Mouse (Mus musculus) bone marrow, adult 2 months (tissue): ENCODE data around the gene Atp6v1fnb. TPM values are rescaled to one million over a fixed set of nuclear protein-coding genes. Genes with fewer than 3 reads are reported as not detected.

ENCODE experiments used
- H3K27ac ChIP-seq: fragments of 200-500 bp; 2 replicates; pipeline ENCODE4 v1.5.1; 2012; ENCODE audit warnings: low read depth, mild to moderate bottlenecking, control low read depth, inconsistent platforms, low read length; ENCODE audit not compliant: control insufficient read depth, poor library complexity, insufficient read depth
- H3K4me1 ChIP-seq: fragments of 200-500 bp; 2 replicates; pipeline ENCODE4 v1.6.1; 2011; ENCODE audit warnings: low read length; ENCODE audit not compliant: control insufficient read depth, insufficient read depth
- H3K4me3 ChIP-seq: fragments of 200-500 bp; replicated peaks from 2 replicates; pipeline ENCODE3; 2011; ENCODE audit warnings: mild to moderate bottlenecking, low read depth, low read length, control low read depth; ENCODE audit not compliant: control insufficient read depth
- CTCF ChIP-seq: fragments of 200-500 bp; IDR thresholded peaks from 2 replicates; pipeline ENCODE4 v1.5.1; 2011; ENCODE audit warnings: low read length, control low read depth; ENCODE audit not compliant: control insufficient read depth, insufficient read depth
- POLR2A ChIP-seq: fragments of 200-500 bp; IDR thresholded peaks from 2 replicates; pipeline ENCODE4 v1.6.1; 2011; ENCODE audit warnings: low read depth, mild to moderate bottlenecking, control low read depth, low read length, borderline replicate concordance; ENCODE audit not compliant: control insufficient read depth
- WGBS: fragments of 180-500 bp; shearing (Covaris S2); methylation state at CpG from one replicate; pipeline ENCODE4 v1.1.7; 2018; 5-methylcytosine and 5-hydroxymethylcytosine counted together
- polyA plus RNA-seq: library from polyadenylated mRNA; stranded (reverse); fragments of >200 nt; gene quantifications from 2 replicates; pipeline ENCODE4 v1.2.4, GENCODE M21; 2011; ENCODE audit warnings: low replicate concordance; ENCODE audit not compliant: missing spikeins, insufficient read depth, insufficient read length

The Atp6v1fnb gene
- polyA plus RNA-seq, 1 experiment: not detected

DNA sequence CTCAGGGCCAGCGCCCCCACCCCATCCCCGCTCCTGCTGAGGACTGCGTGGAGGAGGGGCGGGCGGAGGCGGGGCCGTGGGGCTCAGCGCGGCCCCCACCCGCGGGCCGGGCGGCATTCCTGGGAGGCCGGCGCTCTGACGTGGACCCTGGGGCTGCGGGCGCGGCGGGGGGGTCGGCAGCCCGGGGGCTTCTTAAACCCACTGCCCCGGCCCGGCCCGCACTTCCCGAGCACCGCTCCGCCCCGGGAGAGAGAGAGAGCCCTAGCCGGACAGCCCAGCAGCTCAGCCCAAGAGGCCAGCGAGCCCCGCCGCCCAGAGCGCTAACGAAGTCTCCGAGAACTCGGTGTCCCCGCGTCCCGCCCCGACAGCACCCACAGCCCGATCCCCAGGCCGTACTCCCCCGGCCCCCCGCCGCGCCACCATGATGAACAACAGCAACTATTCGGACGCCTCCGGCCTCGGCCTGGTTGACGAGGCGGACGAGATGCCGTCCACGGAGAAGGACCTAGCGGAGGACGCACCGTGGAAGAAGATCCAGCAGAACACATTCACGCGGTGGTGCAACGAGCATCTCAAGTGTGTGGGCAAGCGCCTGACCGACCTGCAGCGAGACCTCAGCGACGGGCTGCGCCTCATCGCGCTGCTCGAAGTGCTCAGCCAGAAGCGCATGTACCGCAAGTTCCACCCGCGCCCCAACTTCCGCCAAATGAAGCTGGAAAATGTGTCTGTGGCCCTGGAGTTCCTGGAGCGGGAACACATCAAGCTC, 38.0 kb upstream of the Atp6v1fnb start, which contains the start of gene Flnc:
Flnc (plus strand) TSS at position 219 of the 766 bp plus-strand sequence.
- no peaks in the 10 kb centered on the region for H3K4me1 ChIP-seq
- peak within 1 kb of the TSS; percentile 16 for H3K4me3 ChIP-seq
- 3% methylated on average over 76 of the region's 77 CpGs for WGBS
- TF ChIP-seq POLR2A (no peak), CTCF (no peak)
- no peak within 1 kb of the TSS; the same call in 1 of the 2 replicates for H3K27ac ChIP-seq

DNA sequence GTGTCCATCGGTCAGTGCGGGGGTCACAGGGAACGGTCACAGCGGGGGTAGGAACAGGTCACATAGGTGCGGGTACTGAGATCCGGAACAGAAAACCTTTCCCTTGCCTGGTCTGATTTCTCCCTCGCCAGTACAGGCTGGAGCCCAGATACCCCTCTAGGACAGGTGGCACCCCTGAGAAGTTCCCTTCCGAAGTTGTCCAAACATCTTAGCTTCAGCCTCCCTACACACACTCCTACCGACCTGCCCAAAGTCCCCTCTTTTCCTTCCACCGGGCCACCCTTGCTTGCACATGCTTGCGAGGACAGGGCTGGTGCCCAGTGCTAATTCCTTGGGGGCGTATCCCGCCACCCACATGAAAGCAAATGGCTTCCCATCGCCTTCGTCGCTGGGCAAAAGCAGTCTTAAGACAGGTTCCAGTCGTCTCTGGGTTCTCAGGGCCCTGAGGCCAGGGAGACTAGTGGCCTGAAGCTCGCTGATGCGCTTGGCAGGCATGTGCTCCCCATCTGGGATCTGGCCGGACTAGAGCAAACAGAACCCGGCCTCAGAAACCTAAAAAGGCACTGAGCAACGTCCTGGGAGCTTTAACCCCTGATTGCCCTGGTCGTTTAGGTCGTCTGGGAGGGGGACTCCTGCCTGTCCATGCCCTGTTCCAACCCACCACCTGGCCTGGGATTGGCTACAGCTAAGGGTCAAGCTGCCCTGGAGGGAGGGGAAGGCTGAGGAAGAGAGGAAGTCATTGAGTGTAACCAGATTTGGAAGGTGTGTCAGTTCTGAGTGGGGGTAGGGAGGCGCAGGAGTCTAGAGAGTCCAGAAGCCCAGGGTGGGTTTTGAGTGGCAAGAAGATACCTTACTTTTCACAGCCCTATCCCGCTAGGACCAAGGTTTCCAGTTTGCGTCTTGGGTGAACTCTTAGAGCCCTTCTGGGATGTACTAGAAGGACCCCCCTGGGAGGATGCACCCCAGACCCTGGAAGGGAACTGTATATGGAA, 37.1 kb upstream of the Atp6v1fnb start:
- no peak overlapping the region for H3K4me3 ChIP-seq
- 12% methylated on average over 27 of the region's 27 CpGs for WGBS
- TF ChIP-seq POLR2A (no peak), CTCF (no peak)
- no peak overlapping the region; the same call in 1 of the 2 replicates for H3K27ac ChIP-seq
- H3K4me1 ChIP-seq: no peaks in the 10 kb centered on the region

DNA sequence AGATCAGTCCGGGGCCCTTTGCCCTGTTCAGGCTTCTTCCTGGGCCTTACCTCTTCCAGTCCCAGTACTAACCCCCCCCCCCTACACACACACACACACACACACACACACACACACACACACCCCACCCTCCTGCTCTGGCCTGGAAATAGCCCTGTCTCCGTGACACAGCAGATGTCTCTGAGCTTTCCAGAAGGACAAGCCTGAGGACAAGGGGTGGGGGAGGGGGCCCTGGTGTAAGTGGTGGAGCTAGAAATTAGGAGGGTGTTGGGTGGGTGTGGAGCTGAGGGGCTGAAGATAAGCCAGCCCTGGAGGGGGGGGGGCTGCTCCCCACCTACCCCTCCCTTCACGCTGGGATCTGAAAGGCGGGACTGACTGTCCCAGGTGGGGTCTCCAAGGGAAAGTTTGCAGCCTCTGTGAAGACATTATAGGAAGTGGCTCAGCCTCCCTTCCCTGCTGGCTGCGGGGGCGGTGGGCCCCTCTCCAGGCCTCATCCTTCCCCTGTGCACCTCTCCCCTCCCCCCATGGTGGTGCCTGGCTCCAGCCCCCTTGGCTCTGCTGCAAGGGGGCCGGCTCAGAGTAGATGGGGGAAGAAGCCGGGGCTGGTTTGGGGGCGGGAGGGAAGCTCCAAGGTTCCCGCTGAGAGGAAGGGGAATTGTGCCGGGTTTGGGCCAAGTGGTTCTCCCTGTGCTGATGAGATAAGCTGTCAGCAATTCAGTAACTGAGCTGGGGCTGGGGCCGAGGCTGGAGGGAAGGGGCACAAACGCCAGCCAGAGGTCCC, 36.1 kb upstream of the Atp6v1fnb start:
- TF ChIP-seq POLR2A (no peak), CTCF (no peak)
- 15% methylated on average over 13 of the region's 13 CpGs for WGBS
- Histone ChIP-seq H3K27ac (no peak overlapping the region), H3K4me1 (no peaks in the 10 kb centered on the region), H3K4me3 (no peak overlapping the region)

DNA sequence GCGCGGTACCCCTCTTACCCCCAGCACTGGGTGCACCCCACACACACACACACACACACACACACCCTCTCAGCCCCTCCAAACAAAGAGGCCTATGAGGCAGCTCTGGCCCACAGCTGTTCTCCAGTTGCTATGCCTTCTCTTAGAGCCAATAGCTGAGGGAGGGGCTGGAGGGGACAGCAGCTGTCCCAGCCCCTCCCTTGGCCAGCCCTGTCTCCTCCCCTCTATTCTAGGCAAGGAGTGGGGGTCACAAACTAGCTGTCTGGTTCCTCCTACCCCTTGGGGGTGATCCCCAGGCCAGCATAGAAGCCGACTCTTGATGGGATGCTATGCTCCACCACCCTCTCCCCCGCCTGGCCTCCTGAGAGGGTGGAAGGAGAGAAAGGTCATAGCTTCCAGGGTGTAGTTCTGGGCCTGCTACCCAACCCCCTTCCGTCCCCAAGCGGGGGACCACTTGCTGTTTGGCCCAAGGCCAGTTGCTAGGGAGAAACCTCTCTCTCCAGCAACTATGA, 35.2 kb upstream of the Atp6v1fnb start:
- WGBS: 68% methylated on average over 6 of the region's 6 CpGs
- Histone ChIP-seq H3K27ac (no peak overlapping the region), H3K4me3 (no peak overlapping the region), H3K4me1 (no peaks in the 10 kb centered on the region)
- TF ChIP-seq CTCF: no peak
- no peak for TF ChIP-seq POLR2A

DNA sequence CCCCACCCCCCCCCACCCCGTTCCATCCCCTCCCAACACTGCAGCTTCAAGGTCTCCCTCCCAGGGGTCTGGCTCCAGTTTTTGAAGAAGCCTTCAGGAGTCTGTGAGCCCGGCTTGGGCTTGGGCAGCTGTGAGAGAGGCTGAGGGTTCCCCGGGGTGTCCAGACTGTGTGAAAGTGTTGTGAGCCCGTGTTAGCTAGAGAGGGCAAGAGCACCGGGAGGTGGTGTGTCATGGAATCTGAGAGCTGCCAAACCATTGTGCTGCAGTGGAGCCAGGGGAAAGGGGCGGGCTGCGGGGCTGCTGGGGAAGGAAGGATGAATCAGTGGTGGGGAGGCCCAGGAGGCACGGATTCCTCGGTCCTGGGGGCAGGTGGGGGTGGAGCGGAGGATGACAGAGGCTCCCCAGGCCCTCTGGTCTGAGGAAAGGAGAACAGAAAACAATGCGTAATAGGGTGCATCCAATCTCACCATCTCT, 34.7 kb upstream of the Atp6v1fnb start:
- Histone ChIP-seq H3K4me3 (no peak overlapping the region), H3K27ac (no peak overlapping the region), H3K4me1 (no peaks in the 10 kb centered on the region)
- WGBS: 22% methylated on average over 11 of the region's 11 CpGs
- TF ChIP-seq POLR2A (no peak), CTCF (no peak)

DNA sequence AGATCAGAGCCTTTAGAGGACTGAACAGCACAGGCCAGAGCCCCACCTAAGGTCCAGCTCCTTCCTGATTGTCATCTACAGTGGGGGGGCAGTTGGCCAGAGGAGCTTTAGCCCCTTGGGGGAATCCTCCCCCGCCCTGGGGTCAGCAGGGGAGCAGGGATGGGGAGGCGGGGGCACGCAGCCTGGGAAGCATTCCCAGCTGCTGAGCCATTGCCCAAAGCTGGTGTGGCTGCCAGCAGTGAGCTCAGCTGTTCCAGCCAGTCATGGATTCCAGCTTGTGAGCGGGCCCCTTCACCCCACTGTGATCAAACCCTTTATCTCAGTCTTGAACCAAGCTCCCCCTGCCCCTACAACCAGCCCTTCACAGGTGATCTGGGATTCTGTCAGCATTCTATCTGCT, 32.0 kb upstream of the Atp6v1fnb start:
- H3K4me3 ChIP-seq: no peak overlapping the region
- WGBS: 65% methylated on average over 4 of the region's 4 CpGs
- no peaks in the 10 kb centered on the region for H3K4me1 ChIP-seq
- no peak overlapping the region for H3K27ac ChIP-seq
- no peak for TF ChIP-seq POLR2A
- no peak for TF ChIP-seq CTCF

DNA sequence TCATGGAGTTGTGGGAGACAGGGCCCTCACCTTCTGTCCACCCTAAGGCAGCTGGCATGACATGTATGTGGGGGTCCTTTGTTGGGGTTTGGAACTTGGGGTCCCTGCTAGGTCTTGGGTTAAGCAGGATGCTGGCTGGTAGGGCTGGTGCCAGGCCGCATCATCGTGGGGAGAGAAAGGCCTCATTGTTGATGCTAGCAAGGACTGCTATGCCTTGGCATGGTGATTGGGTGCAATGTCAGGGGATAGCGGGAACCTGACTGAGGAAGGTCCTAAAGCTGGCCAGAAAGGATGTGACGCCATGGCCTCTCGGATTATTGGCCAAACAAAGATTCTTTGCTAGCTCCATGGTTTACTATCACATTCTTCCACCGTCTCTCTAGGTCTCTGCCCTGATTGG, 31.4 kb upstream of the Atp6v1fnb start:
- H3K4me1 ChIP-seq: no peaks in the 10 kb centered on the region
- no peak for TF ChIP-seq CTCF
- no peak for TF ChIP-seq POLR2A
- no peak overlapping the region for H3K4me3 ChIP-seq
- 80% methylated on average over 6 of the region's 6 CpGs for WGBS
- H3K27ac ChIP-seq: no peak overlapping the region

DNA sequence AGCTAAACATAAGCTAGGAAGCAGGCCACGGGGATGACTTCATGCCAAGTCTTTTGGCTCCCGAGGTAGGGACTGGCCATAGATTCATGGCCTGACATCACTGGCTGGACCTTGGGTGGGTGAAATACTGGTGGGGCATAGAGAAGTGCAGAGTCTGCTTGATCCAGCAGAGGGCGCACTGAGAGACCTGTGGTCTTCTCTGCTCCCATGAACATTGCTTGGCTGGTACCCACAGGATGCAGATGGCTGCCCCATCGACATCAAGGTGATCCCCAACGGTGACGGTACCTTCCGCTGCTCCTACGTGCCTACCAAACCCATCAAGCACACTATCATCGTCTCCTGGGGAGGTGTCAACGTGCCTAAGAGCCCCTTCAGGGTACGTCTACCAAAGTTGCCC, 26.5 kb upstream of the Atp6v1fnb start:
- TF ChIP-seq POLR2A (no peak), CTCF (peak; percentile 83)
- Histone ChIP-seq H3K4me3 (no peak overlapping the region), H3K4me1 (no peaks in the 10 kb centered on the region), H3K27ac (no peak overlapping the region)
- 36% methylated on average over 11 of the region's 11 CpGs for WGBS
